Mouse (Mus musculus): ENCODE results near the gene Fam181a. TPM values are rescaled to one million over a fixed set of nuclear protein-coding genes. Genes with fewer than 3 reads are reported as not detected.
A peak's percentile ranks its signal among the peaks of the same experiment; 100 is the strongest.

The Fam181a gene
- polyA plus RNA-seq, 1 experiment from 2014 or later: 0.20 TPM

DNA sequence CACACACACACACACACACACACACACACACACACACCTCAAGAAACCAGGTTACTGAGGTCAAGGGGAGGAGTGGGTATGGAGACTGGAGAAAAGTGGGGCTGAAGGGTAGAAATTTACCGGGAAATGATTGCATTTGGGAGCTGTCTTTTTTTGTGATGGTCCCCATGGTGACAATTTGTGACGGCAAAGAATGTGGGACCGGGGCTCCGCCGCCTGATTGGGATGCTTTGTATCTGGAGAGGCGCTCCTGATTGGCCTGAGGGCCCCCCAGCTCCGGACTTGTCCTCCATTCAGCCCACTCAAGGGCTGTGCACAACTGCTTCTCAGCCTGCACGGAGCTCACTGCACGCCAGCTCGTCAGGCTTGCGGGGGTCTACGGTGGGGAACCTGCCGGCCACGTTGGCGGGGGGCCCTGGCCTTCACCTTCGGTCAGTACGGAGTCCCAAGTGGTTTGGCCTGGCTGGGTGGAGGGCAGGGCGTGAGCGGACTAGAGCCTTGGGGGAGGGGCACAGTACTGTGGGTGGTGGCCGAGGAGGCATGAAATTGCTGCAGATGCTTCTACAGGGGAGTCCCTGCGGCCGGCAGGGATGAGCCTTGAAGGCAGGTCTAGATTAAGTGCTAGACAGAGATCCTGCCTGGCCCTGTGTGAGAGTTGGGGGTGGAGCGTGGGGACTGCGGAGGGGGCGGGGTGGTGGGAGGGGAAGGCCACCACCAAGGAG is 4.0 kb downstream of the Fam181a start:
- peak; percentile 30; the same call in 1 of the 2 replicates for ATAC-seq (ENCODE audit: insufficient number of reproducible peaks, low FRiP score)
- Histone ChIP-seq H3K27ac (ENCODE audit: poor library complexity, severe bottlenecking) (no peak overlapping the region), H3K4me1 (replicated peaks) (peaks cover 26% of the 10 kb centered on the region), H3K27me3 (replicated peaks) (peaks cover 47% of the 10 kb centered on the region), H3K36me3 (0 out of 2 replicates have a peak, but pooled peaks cover under 1% of the 10 kb centered on the region), H3K9ac (peak overlapping the region; percentile 62; the same call in 1 of the 2 replicates), H3K4me3 (peak overlapping the region; percentile 32), H3K4me2 (peak overlapping the region; percentile 64), H3K9me3 (replicated peaks) (0 out of 2 replicates have a peak, but pooled peaks cover 7% of the 10 kb centered on the region)
- WGBS: 4% methylated on average over 25 of the region's 25 CpGs

DNA sequence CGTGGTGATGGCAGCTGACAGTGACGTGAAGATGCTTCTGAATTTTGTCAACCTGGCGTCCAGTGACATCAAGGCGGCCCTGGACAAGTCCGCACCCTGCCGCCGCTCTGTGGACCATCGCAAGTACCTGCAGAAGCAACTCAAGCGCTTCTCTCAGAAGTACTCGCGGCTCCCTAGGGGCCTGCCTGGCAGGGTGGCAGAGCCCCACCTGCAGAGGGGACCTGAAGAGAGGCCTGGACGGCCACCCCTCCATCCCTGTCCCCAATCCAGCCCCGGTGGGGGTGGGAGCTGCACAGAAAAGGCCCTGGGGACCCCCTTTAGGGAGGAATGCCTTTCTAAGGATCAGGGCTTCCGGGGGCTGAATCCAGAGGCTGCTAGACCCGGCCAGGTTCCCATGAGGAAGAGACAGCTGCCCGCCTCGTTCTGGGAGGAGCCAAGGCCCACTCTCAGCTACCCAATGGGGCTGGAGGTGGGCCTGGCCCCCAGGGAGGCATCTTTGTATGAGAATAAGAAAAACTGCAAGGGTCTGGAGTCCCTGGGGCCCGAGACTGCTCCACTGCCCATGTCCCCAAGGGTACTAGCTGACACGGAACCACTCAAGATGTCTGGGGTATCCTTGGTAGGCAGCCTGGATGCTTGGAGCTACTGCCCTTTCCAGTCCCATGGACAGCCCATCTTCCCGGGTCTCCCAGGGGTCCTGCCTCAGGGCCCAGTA is 5.2 kb downstream of the Fam181a start:
- H3K9ac ChIP-seq: no peak overlapping the region
- H3K36me3 ChIP-seq: peaks cover 12% of the 10 kb centered on the region
- peaks cover 47% of the 10 kb centered on the region for H3K27me3 ChIP-seq (replicated peaks)
- ATAC-seq (ENCODE audit: insufficient number of reproducible peaks, low FRiP score): no peak
- no peak overlapping the region for H3K27ac ChIP-seq (ENCODE audit: poor library complexity, severe bottlenecking)
- no peaks in the 10 kb centered on the region for H3K9me3 ChIP-seq (replicated peaks)
- 34% methylated on average over 20 of the region's 20 CpGs for WGBS
- no peak overlapping the region for H3K4me2 ChIP-seq
- H3K4me1 ChIP-seq (replicated peaks): peaks cover 26% of the 10 kb centered on the region
- H3K4me3 ChIP-seq: no peak overlapping the region

DNA sequence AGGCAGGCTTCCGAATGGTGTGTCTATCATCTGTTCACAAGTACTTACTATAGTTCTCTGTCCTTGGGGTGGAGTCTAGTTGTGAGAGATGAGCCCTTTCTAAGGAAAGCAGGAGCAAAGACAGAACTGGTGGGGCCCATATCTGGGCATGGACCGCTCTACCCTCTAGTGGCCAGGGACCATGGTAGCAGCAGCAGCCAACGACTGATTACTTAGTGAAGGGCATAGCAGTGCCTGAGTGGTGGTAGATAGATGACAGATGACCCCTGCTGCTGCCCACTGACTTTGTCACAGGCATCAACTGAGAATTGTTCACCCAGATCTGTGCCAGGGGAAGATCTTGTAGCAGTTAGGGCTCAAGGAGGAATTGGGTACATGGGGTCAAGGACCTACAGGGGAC is 12.0 kb downstream of the Fam181a start:
- peaks cover 72% of the 10 kb centered on the region for H3K36me3 ChIP-seq
- H3K27ac ChIP-seq (ENCODE audit: poor library complexity, severe bottlenecking): no peak overlapping the region; the same call in 1 of the 2 replicates
- 32% methylated on average over 3 of the region's 3 CpGs for WGBS

DNA sequence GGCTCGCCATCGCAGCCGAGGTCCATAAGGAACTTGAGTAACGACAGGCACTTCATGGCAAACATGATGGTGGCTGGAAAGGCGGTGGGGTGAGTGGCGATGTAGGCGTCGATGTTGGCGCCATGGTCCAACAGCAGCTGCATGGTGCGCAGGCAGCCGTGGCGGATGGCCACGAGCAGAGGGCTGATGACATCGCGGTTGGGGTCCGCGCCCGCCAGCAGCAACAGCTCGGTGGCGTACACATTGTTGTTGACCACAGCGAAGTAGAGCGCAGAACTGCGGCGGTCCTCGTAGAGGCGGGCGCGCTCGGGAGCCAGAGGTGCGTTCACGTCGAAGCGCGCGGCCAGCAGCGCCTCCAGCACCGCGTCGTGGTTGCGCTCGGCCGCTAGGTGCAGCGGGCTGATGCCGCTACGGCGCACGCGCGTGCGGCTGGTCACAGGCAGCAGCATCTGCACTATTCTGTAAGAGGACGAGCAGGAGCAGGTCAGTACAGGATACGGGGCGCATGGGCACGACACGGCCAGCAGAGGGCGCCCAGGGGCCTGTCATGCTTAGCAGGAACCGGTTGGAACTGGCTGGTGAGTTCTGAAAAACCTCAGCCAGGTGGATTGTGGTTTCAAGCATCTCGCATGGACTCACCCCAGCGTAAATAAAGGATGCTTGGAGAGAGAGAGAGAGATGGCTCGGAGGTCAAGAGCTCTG is 14.5 kb downstream of the Fam181a start:
- Histone ChIP-seq H3K4me1 (replicated peaks) (peaks cover 55% of the 10 kb centered on the region), H3K9ac (no peak overlapping the region), H3K27me3 (replicated peaks) (peaks cover 10% of the 10 kb centered on the region; the same call in 1 of the 2 replicates), H3K4me3 (peak overlapping the region; percentile 27), H3K9me3 (replicated peaks) (no peaks in the 10 kb centered on the region), H3K4me2 (peak overlapping the region; percentile 56), H3K36me3 (peaks cover 88% of the 10 kb centered on the region), H3K27ac (ENCODE audit: poor library complexity, severe bottlenecking) (no peak overlapping the region)
- peak; percentile 79 for ATAC-seq (ENCODE audit: insufficient number of reproducible peaks, low FRiP score)
- WGBS: 11% methylated on average over 60 of the region's 60 CpGs

More for the DNA sequence above, 12.0 kb downstream of the Fam181a start:
- Histone ChIP-seq H3K4me3 (no peak overlapping the region), H3K9me3 (replicated peaks) (no peaks in the 10 kb centered on the region), H3K4me2 (no peak overlapping the region), H3K4me1 (replicated peaks) (peaks cover 40% of the 10 kb centered on the region), H3K9ac (no peak overlapping the region), H3K27me3 (replicated peaks) (peaks cover 10% of the 10 kb centered on the region; the same call in 1 of the 2 replicates)
- no peak for ATAC-seq (ENCODE audit: insufficient number of reproducible peaks, low FRiP score)

DNA sequence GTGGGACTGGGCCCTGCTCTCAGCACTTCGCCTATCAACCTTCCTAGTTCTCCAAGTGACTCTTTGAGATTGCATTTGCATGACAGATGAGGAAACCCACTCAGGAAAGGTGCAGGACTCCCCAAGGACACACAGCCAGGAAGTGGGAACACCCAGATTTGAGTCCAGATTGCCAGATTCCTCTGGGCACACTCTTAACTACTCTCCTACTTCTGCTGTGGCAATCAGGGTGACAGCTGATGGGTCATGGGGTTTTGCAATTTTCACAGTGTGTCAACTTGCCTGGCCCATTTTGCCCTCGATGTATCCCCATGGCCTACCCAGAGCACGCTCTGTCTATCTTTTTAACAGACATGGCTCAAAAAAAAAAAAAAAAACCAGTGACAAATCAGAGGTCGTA is 15.8 kb downstream of the Fam181a start:
- H3K4me1 ChIP-seq (replicated peaks): peaks cover 62% of the 10 kb centered on the region
- 0 out of 2 replicates have a peak overlapping the region, but pooled peaks have one; percentile 29 for H3K9ac ChIP-seq
- peaks cover 88% of the 10 kb centered on the region for H3K36me3 ChIP-seq
- H3K9me3 ChIP-seq (replicated peaks): no peaks in the 10 kb centered on the region
- H3K27ac ChIP-seq (ENCODE audit: poor library complexity, severe bottlenecking): 0 out of 2 replicates have a peak overlapping the region, but pooled peaks have one; percentile 32
- H3K27me3 ChIP-seq (replicated peaks): peaks cover 10% of the 10 kb centered on the region; the same call in 1 of the 2 replicates
- no peak for ATAC-seq (ENCODE audit: insufficient number of reproducible peaks, low FRiP score)
- H3K4me3 ChIP-seq: no peak overlapping the region
- WGBS: 63% methylated on average over 4 of the region's 4 CpGs
- no peak overlapping the region for H3K4me2 ChIP-seq

DNA sequence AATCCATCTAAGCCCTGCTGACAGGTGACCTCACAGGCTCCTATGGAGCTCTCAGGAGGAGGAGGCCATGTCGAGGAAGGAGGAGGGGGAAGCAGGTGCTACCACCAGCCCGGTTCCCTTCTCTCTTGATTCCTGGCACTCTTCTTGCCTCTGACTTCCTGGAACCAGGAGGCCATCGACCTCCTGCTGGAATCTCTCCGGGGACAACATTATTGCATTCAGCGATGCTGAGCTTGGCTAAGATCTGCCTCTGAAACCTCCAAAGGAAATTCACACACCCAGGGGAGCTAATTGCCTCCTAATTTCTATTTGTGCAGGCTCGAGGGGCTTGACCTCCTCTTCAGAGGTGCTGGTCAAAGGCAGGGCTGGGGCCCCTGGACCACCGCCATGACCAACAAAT is 16.3 kb downstream of the Fam181a start:
- H3K36me3 ChIP-seq: peaks cover 88% of the 10 kb centered on the region
- WGBS: 23% methylated on average over 7 of the region's 7 CpGs
- H3K9me3 ChIP-seq (replicated peaks): no peaks in the 10 kb centered on the region
- H3K27ac ChIP-seq (ENCODE audit: poor library complexity, severe bottlenecking): 0 out of 2 replicates have a peak overlapping the region, but pooled peaks have one; percentile 32
- no peak overlapping the region for H3K4me2 ChIP-seq
- H3K27me3 ChIP-seq (replicated peaks): peaks cover 10% of the 10 kb centered on the region; the same call in 1 of the 2 replicates
- H3K4me1 ChIP-seq (replicated peaks): peaks cover 67% of the 10 kb centered on the region
- no peak overlapping the region for H3K9ac ChIP-seq
- no peak for ATAC-seq (ENCODE audit: insufficient number of reproducible peaks, low FRiP score)
- H3K4me3 ChIP-seq: no peak overlapping the region

DNA sequence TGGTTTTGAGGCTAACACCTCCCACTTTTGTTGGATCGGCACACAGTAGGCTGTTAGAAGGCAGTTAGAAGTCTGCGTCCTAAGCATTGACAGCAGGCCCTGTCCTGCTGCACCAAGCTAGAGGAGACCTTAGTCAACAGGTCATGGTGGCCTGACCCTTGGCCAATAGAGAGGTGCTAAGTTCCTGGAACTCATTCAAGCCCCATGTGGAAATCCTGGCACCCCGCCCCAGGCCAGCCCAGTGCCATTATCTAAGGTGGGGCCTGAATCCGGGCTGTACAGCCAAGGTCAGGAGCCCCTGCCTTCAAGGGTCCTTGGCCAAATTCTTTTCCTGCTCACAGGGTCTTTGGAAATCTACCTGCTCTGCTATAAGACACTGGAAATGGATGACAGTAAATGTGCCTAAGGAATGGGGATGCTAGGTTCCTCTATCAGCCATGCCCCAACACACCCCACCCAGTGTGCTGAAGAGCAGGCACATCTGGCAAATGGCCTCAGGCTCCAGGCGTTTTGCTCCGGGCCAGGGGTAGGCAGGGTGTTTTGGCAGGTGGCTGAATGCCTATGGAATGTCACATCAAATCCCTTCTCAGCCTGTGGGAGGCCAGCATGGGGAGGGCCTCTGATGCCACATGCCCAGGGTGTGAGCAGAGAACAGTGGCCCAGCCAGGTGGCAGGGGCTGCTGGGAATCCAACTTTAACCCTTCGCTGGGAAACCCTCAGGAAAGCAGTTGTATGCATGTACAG is 17.8 kb downstream of the Fam181a start:
- 51% methylated on average over 7 of the region's 7 CpGs for WGBS
- H3K27ac ChIP-seq (ENCODE audit: poor library complexity, severe bottlenecking): 0 out of 2 replicates have a peak overlapping the region, but pooled peaks have one; percentile 0
- peaks cover 87% of the 10 kb centered on the region for H3K36me3 ChIP-seq
- no peak for ATAC-seq (ENCODE audit: insufficient number of reproducible peaks, low FRiP score)
- peaks cover 10% of the 10 kb centered on the region; the same call in 1 of the 2 replicates for H3K27me3 ChIP-seq (replicated peaks)
- H3K9ac ChIP-seq: no peak overlapping the region
- H3K4me2 ChIP-seq: no peak overlapping the region
- peaks cover 72% of the 10 kb centered on the region for H3K4me1 ChIP-seq (replicated peaks)
- no peak overlapping the region for H3K4me3 ChIP-seq
- H3K9me3 ChIP-seq (replicated peaks): no peaks in the 10 kb centered on the region

DNA sequence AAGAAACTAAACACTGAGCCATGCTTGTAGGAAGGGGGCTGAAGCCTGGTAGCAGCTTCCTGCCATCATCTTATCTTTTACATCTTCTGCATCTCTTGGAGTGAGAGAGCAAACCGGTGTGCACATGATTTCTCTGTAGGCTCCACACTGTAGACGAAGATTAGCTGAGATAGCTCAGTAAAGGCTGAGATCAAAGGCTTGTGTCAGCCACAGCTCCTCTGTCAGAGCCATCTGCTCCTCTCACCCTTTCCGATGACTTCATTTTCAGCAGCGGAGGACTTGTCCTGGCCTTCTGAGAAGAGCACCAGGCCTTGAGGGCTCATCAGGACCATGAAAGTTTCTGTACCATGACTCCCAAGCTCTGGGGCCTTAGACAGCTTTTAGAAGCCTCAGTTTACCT is 20.7 kb downstream of the Fam181a start:
- Histone ChIP-seq H3K36me3 (peaks cover 84% of the 10 kb centered on the region), H3K9me3 (replicated peaks) (no peaks in the 10 kb centered on the region), H3K4me3 (no peak overlapping the region), H3K9ac (0 out of 2 replicates have a peak overlapping the region, but pooled peaks have one; percentile 29), H3K27me3 (replicated peaks) (no peaks in the 10 kb centered on the region), H3K4me1 (replicated peaks) (peaks cover 83% of the 10 kb centered on the region), H3K4me2 (no peak overlapping the region), H3K27ac (ENCODE audit: poor library complexity, severe bottlenecking) (no peak overlapping the region)
- no peak for ATAC-seq (ENCODE audit: insufficient number of reproducible peaks, low FRiP score)
- WGBS: 30% methylated on average over 4 of the region's 4 CpGs

DNA sequence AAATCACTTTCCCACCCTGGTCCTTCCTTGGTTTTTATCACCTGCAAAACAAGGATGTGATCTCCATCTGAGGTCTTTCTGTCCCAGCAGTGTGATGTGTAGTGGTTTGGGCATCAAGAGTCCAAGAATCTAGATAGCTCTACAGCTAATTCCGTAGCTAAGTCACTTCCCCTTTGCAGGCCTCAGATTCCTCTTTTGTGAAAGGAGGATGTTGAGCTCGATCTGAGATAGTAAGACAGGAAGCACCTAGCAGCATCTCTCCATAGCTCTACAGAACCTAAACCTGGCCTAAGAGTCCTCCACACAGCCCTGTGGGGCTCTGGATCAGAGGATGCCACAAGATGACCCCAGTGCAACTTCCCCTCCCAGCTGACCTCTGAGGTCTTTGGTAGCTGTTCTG is 22.1 kb downstream of the Fam181a start:
- no peak for ATAC-seq (ENCODE audit: insufficient number of reproducible peaks, low FRiP score)
- Histone ChIP-seq H3K27ac (ENCODE audit: poor library complexity, severe bottlenecking) (no peak overlapping the region), H3K4me3 (no peak overlapping the region), H3K4me2 (no peak overlapping the region), H3K4me1 (replicated peaks) (peaks cover 72% of the 10 kb centered on the region), H3K9me3 (replicated peaks) (no peaks in the 10 kb centered on the region), H3K9ac (no peak overlapping the region), H3K27me3 (replicated peaks) (no peaks in the 10 kb centered on the region), H3K36me3 (peaks cover 76% of the 10 kb centered on the region)
- WGBS: 72% methylated on average over 2 of the region's 2 CpGs

DNA sequence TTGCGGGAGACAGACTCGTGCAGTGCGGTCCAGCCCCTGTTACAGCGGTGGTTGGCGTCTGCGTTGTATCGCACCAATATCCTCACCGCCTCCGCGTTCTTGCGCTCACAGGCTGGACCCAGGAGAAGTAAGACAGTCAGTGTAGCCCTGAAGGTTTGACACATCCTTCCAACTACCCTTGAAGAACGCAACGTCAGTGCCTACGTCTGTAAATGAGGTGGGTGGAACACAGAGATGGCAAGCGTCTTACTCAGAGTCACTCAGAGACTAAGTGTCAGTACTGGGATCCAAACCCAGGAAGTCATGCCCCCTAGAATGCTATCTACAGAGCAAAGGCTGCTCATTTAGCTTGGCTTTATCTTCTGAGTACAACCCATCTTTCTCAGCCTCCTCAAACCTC is 22.7 kb downstream of the Fam181a start:
- H3K4me1 ChIP-seq (replicated peaks): peaks cover 69% of the 10 kb centered on the region
- no peak overlapping the region for H3K4me2 ChIP-seq
- no peak overlapping the region for H3K4me3 ChIP-seq
- no peak overlapping the region for H3K27ac ChIP-seq (ENCODE audit: poor library complexity, severe bottlenecking)
- 0 out of 2 replicates have a peak overlapping the region, but pooled peaks have one; percentile 51 for H3K9ac ChIP-seq
- H3K27me3 ChIP-seq (replicated peaks): no peaks in the 10 kb centered on the region
- H3K36me3 ChIP-seq: peaks cover 72% of the 10 kb centered on the region
- no peaks in the 10 kb centered on the region for H3K9me3 ChIP-seq (replicated peaks)
- WGBS: 89% methylated on average over 15 of the region's 15 CpGs
- no peak for ATAC-seq (ENCODE audit: insufficient number of reproducible peaks, low FRiP score)
